Mouse (Mus musculus) liver, postnatal 0 days (tissue): ENCODE results near the gene Chrnd.

Source experiments
- CTCF ChIP-seq: sonication (generic); IDR thresholded peaks from 2 replicates; pipeline ENCODE4 v1.5.1; 2016; ENCODE audit warnings: antibody characterized with exemption, low read depth
- EP300 ChIP-seq: IDR thresholded peaks from 2 replicates; pipeline ENCODE4 v1.6.1; 2016; ENCODE audit warnings: antibody characterized with exemption, low read depth, mild to moderate bottlenecking

DNA sequence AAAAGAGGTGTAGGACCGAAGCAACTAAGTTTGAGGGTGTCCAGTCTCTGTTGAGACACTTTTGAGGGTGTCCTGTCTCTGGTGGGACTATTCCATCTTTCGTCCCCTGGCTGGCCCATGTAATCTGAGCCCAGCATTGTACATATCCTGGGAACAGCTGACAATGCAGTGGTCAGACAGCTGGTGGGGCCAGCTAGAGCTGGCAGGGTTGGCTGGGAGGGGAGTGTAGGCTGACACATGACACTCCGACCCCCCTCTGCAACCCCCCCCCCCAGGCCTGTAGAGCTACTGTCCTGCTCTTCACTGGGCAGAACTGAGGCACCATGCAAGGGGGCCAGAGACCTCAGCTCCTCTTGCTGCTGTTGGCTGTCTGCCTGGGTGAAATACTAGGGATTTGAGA lies 15.1 kb downstream of the Chrnd start:
- no peak for TF ChIP-seq CTCF
- no peak for TF ChIP-seq EP300
